Mouse (Mus musculus): Measurements from ENCODE around the gene Chl1.
A peak's percentile ranks its signal among the peaks of the same experiment; 100 is the strongest.

The Chl1 gene

GRCm38 (mm10) chr6:103510392-103511289, at the start of gene Chl1:
Chl1 (plus strand) TSS chr6:103510586.
- DNase-seq: peak; percentile 12

- DNase-seq: no peak
These were observed 44.8 kb upstream of the Chl1 start for GRCm38 (mm10) chr6:103465479-103466080.

- DNase-seq: no peak
These were observed 37.1 kb upstream of the Chl1 start for GRCm38 (mm10) chr6:103473316-103473715.

GRCm38 (mm10) chr6:103487199-103487598, 23.2 kb upstream of the Chl1 start:
- DNase-seq: no peak

- DNase-seq: no peak
These were observed 12.0 kb upstream of the Chl1 start for GRCm38 (mm10) chr6:103498404-103498803.

- no peak for DNase-seq
These were observed 6.3 kb upstream of the Chl1 start for GRCm38 (mm10) chr6:103504065-103504464.

GRCm38 (mm10) chr6:103507751-103508575, 2.4 kb upstream of the Chl1 start:
- DNase-seq: peak; percentile 9

GRCm38 (mm10) chr6:103509596-103509995, 790 bp upstream of the Chl1 start:
- DNase-seq: no peak

- DNase-seq: no peak
These were observed 1.0 kb downstream of the Chl1 start for GRCm38 (mm10) chr6:103511290-103511971.

GRCm38 (mm10) chr6:103511972-103512565, 1.7 kb downstream of the Chl1 start:
- peak; percentile 11 for DNase-seq

- no peak for DNase-seq
These were observed 2.5 kb downstream of the Chl1 start for GRCm38 (mm10) chr6:103512911-103513321.

- no peak for DNase-seq
These were observed 3.3 kb downstream of the Chl1 start for GRCm38 (mm10) chr6:103513621-103514241.

GRCm38 (mm10) chr6:103514346-103514745, 4.0 kb downstream of the Chl1 start:
- no peak for DNase-seq

- DNase-seq: no peak
These were observed 4.4 kb downstream of the Chl1 start for GRCm38 (mm10) chr6:103514756-103515155.

- DNase-seq: no peak
These were observed 9.2 kb downstream of the Chl1 start for GRCm38 (mm10) chr6:103519596-103519995.

- DNase-seq: no peak
These were observed 15.1 kb downstream of the Chl1 start for GRCm38 (mm10) chr6:103525326-103526024.

- no peak for DNase-seq
These were observed 16.8 kb downstream of the Chl1 start for GRCm38 (mm10) chr6:103526945-103527777.

GRCm38 (mm10) chr6:103533048-103533447, 22.7 kb downstream of the Chl1 start:
- no peak for DNase-seq

- DNase-seq: no peak
These were observed 23.6 kb downstream of the Chl1 start for GRCm38 (mm10) chr6:103534027-103534426.

- no peak for DNase-seq
These were observed 32.2 kb downstream of the Chl1 start for GRCm38 (mm10) chr6:103542576-103542975.

Data from kidney, postnatal 10 days (tissue).